11 mouse cellular contexts compared by ENCODE assay signal in the genomic region with DNA sequence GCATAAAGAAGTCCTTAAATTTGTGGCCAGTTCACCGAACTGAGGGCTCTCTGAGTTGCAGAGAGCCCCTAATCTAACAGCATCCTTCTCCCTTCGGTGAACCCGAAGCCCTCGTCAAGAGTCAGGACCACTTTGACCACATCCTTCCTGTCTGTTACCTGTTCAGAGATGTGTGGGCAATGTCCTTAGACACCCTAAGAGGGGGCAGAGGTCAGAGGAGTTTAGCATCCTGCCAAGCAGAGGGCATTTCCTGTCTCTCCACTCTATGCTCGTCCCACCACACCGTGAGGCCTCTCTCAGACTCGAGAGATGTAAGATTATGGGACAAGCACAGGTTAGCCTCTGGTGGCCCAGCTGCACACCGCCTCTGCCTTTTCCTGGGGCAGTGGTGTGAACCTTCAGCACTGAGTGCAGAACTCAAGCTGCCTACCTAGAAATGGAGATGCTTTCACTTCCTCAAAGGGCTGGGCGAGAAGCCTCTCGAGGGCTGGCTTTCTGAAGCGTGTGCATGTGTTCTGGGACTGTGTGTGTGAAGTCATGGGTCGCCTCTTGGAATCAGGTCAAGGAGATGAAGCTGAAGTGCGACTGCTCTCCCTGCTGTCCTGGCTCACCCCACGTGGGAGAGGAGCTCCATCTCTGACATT.
DNase-seq lines count a peak whose midpoint lies in the region; ATAC-seq lines count a peak whose summit lies in the region.
"Had no signal": no experiment of that assay in that cellular context is flagged by ENCODE, and none has a peak within 500 bp of the region (broad histone marks: within the 10 kb centered on the region; RNA-seq: fewer than 3 reads in every experiment).

No protein-coding gene starts in this region.

- ATAC-seq in inflammation-experienced regulatory T-cells, adult 6 months: peak; percentile 70
- ATAC-seq: hindbrain, postnatal 0 days had no signal

- DNase-seq in CD4-positive helper T cell, adult 2 months (ENCODE audit: low read depth, low spot score): peak; percentile 47
- DNase-seq in CD8-positive naive resting alpha-beta T cell, adult 2 months (ENCODE audit: low read depth in 2 of 2, low spot score in 2 of 2): peak; percentile 25 to 36
- DNase-seq in spleen, postnatal 10 days (ENCODE audit: low spot score in 2 of 2): peak; percentile 18 to 52
- DNase-seq in urinary bladder, postnatal 25 days (ENCODE audit: low spot score): no peak
- no peak for DNase-seq in testis, postnatal 14 days (ENCODE audit: low spot score)
- DNase-seq in embryo, embryonic 11 days: no peak
- no peak for DNase-seq in cerebellum, adult 11-12 months
- DNase-seq: heart, postnatal 10 days; lung, adult 18-20 months had no signal

Comparison
In these comparisons a context has a peak if more than half of its experiments do, and no peak if none do; other contexts are left out.
1. DNase-seq: peak in CD4-positive helper T cell, adult 2 months (single experiment), CD8-positive naive resting alpha-beta T cell, adult 2 months (2 of 2) and spleen, postnatal 10 days (2 of 2); none in urinary bladder, postnatal 25 days (single experiment), testis, postnatal 14 days (single experiment), embryo, embryonic 11 days (single experiment) and cerebellum, adult 11-12 months (single experiment).